Mouse (Mus musculus) embryonic facial prominence, embryonic 12.5 days (tissue): ENCODE measurements around the gene Rnf220. TPM values are rescaled to one million over a fixed set of nuclear protein-coding genes. Genes with fewer than 3 reads are reported as not detected.

Experiments
- ATAC-seq: fragments of 200-750 bp; cut with Nextera tagmentation; 2 replicates; pipeline ENCODE4 v1.8.0; 2017; ENCODE audit not compliant: insufficient number of reproducible peaks, insufficient read depth, low FRiP score, low TSS enrichment
- H3K27ac ChIP-seq: fragments of 300-500 bp; sonication (generic); 2 replicates; pipeline ENCODE4 v1.5.1; 2016; ENCODE audit warnings: mild to moderate bottlenecking
- H3K27me3 ChIP-seq: fragments of 300-500 bp; sonication (generic); 2 replicates; pipeline ENCODE4 v1.6.1; 2016; ENCODE audit warnings: mild to moderate bottlenecking, moderate library complexity
- H3K36me3 ChIP-seq: fragments of 300-500 bp; sonication (generic); 2 replicates; pipeline ENCODE4 v1.6.1; 2016; ENCODE audit warnings: mild to moderate bottlenecking
- H3K4me1 ChIP-seq: fragments of 300-500 bp; sonication (generic); 2 replicates; pipeline ENCODE4 v1.6.1; 2016
- H3K4me2 ChIP-seq: fragments of 300-500 bp; sonication (generic); replicated peaks from 2 replicates; pipeline ENCODE4 v1.6.1; 2016; ENCODE audit warnings: mild to moderate bottlenecking, moderate library complexity
- H3K4me3 ChIP-seq: fragments of 300-500 bp; sonication (generic); 2 replicates; pipeline ENCODE4 v1.5.1; 2016; ENCODE audit warnings: mild to moderate bottlenecking
- H3K9ac ChIP-seq: fragments of 300-500 bp; sonication (generic); 2 replicates; pipeline ENCODE4 v1.6.1; 2016; ENCODE audit warnings: mild to moderate bottlenecking, moderate library complexity
- H3K9me3 ChIP-seq: fragments of 300-500 bp; sonication (generic); 2 replicates; pipeline ENCODE4 v1.6.1; 2016; ENCODE audit warnings: mild to moderate bottlenecking, moderate library complexity
- WGBS: fragments of 180-500 bp; shearing (Covaris S2); methylation state at CpG from one replicate; pipeline ENCODE4 v1.1.7; 2016; 5-methylcytosine and 5-hydroxymethylcytosine counted together
- polyA plus RNA-seq: library from polyadenylated mRNA; unstranded; fragments of >200 nt; fragmentation: Nextera tagmentation; extraction: Ambion mirVana; gene quantifications from 2 replicates; pipeline ENCODE4 v1.2.1, GENCODE M21; 2016

Gene Rnf220
- polyA plus RNA-seq, 1 experiment from 2014 or later = 107 TPM

DNA sequence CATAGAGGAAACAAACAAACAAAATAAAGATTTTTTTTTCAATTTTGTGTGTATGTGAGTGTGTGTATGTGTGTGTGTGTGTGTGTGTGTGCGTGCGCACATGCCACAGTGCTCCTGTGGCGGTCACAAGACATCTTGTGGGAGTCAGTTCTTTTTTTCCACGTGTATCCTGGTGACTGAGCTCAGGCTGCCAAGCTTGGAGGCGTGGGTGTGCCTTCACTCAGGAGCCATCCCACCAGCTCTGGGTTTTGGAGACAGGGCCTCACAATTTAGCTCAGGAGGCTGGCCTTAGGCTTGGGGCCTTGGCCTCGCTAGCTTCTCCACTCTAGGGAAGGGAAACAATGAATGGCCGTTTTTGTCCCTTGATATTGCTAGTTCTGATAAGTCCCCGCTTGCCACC, 272.7 kb downstream of the Rnf220 start:
- Histone ChIP-seq H3K4me2 (no peak overlapping the region), H3K9me3 (no peaks in the 10 kb centered on the region), H3K4me1 (no peaks in the 10 kb centered on the region), H3K4me3 (no peak overlapping the region), H3K27me3 (no peaks in the 10 kb centered on the region), H3K9ac (peak overlapping the region; percentile 9; the same call in 1 of the 2 replicates), H3K36me3 (no peaks in the 10 kb centered on the region), H3K27ac (no peak overlapping the region)
- 71% methylated on average over 8 of the region's 8 CpGs for WGBS
- ATAC-seq = no peak

DNA sequence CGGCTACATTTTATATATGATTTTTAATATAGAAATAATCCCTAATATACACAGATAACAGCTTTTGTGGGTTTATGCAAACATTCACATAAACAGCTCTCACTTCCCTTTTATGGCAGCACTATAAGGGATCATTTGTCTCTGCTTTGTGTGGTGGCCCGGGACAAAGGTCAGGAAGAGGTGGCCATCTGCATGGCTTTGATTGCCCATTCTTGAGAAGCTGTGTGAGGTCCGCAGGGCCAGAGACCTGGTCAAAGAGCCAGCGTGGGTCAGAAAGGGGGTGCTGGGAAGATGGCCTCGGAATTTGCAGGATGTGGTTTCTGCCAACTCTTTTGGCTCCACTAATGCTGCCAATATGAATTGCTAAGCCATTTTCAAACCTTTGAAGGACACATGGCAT, 273.9 kb downstream of the Rnf220 start:
- no peak overlapping the region for H3K9ac ChIP-seq
- H3K4me1 ChIP-seq = no peaks in the 10 kb centered on the region
- no peak overlapping the region for H3K4me3 ChIP-seq
- no peak for ATAC-seq
- no peaks in the 10 kb centered on the region for H3K27me3 ChIP-seq
- no peaks in the 10 kb centered on the region for H3K9me3 ChIP-seq
- no peak overlapping the region for H3K4me2 ChIP-seq
- no peak overlapping the region for H3K27ac ChIP-seq
- 48% methylated on average over 5 of the region's 5 CpGs for WGBS
- no peaks in the 10 kb centered on the region for H3K36me3 ChIP-seq

DNA sequence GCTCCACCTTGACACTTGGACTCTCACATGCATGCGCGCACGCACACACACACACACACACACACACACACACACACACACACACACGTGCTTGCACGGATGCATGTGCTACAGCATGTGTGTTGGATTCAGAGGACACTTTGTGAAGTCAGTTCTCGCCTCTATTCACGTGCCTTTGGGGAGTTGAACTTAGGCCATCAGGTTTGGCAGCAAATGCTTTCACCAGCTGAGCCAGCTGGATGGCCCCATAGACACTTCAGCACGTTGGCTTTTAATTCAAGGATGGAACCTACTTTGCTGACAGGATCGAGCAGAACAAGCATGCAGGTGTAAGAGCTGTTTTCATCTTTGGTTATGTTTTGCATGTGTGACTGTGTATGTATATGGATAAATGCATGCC, 275.0 kb downstream of the Rnf220 start:
- Histone ChIP-seq H3K9ac (no peak overlapping the region), H3K4me1 (no peaks in the 10 kb centered on the region), H3K4me2 (no peak overlapping the region), H3K4me3 (no peak overlapping the region), H3K27me3 (no peaks in the 10 kb centered on the region), H3K36me3 (no peaks in the 10 kb centered on the region), H3K27ac (no peak overlapping the region), H3K9me3 (no peaks in the 10 kb centered on the region)
- 74% methylated on average over 9 of the region's 9 CpGs for WGBS
- no peak for ATAC-seq

Other genes with a start within 250 kb of the Rnf220 start
- 11.3 and 11.8 TPM in 2 replicates for gene Tmem53, start 245.1 kb downstream of the Rnf220 start, polyA plus RNA-seq
- 0.64 and 1.3 TPM in 2 replicates for gene Armh1, start 244.9 kb downstream of the Rnf220 start, polyA plus RNA-seq
- gene Eri3, start 53.3 kb upstream of the Rnf220 start, polyA plus RNA-seq = 172 and 173 TPM in 2 replicates
- 81.0 and 82.6 TPM in 2 replicates for gene Dmap1, start 185.2 kb upstream of the Rnf220 start, polyA plus RNA-seq
- not detected in 2 replicates for gene Gm12845, start 227.4 kb upstream of the Rnf220 start, polyA plus RNA-seq